9 mouse cellular contexts compared by ENCODE assay signal in the genomic region with DNA sequence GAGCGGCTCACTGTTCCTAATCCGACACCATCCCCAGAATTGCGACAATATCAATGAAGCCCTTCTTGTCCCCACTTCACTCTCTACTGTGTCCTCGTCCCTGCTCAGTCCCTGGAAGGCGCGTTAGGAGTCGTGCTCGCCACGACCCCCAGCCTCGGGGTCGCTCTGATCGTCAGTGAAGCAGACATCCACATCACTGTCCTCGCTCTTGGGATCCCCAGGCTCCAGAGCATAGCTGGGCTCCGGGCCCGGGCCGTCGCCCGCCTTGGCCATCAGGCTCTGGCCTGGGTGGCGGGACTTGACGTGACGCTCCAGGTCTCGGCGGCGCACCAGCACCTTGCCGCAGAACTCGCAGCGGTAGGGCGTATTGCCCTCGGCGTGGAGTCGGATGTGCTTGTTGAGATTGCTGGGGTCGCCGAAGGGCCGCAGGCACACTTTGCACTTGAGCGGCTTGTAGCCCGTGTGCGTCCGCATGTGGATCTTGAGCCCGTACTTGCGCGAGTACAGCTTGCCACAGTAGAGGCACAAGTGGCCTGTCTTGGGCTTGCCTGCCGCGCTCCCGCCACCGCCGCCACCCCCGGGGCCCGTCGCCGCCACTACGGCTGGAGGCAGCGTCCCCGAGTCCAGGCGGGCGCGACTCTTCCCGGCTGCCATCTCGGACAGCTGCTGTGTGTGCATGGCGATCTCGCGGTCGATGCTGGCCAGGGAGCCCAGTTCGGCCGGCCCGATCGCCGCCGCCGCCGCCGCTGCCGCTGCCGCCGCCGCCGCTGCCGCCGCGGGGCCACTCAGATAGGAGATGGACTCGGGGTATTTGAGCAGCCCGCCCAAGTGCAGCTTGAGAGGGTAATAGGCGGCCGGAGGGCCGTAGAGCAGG. TPM values are rescaled to one million over a fixed set of nuclear protein-coding genes. Genes with fewer than 3 reads are reported as not detected.
DNase-seq lines count a peak whose midpoint lies in the region; ATAC-seq lines count a peak whose summit lies in the region.
"Had no signal": no experiment of that assay in that cellular context is flagged by ENCODE, and none has a peak within 500 bp of the region (broad histone marks: within the 10 kb centered on the region; RNA-seq: fewer than 3 reads in every experiment).

No protein-coding gene starts in this region.

- DNase-seq in kidney, adult 11 months, result no peak
- DNase-seq in embryo, embryonic 11 days, result peak; percentile 45
- DNase-seq in layer of hippocampus, postnatal 25 days (ENCODE audit: extremely low spot score in 1 of 2, low spot score in 1 of 2), result no peak
- DNase-seq in layer of hippocampus, adult 9-10 months (ENCODE audit: low spot score), result no peak

- H3K27me3 ChIP-seq in kidney, embryonic 14.5 days (ENCODE audit: control insufficient read depth, insufficient read depth, low read length), result peaks cover 96% of the 10 kb centered on the region
- peaks cover 78% of the 10 kb centered on the region for H3K27me3 ChIP-seq in intestine, embryonic 15.5 days (replicated peaks)
- H3K27me3 ChIP-seq in neural tube, embryonic 12.5 days (replicated peaks), result peaks cover 64% of the 10 kb centered on the region

- H3K9me3 ChIP-seq in kidney, embryonic 14.5 days (ENCODE audit: control insufficient read depth, low read length), result no peaks in the 10 kb centered on the region
- H3K9me3 ChIP-seq in intestine, embryonic 15.5 days, result no peaks in the 10 kb centered on the region
- H3K9me3 ChIP-seq in neural tube, embryonic 12.5 days, result no peaks in the 10 kb centered on the region

- peak overlapping the region; percentile 39 for H3K4me3 ChIP-seq in kidney, embryonic 14.5 days (ENCODE audit: low read length)
- peak overlapping the region; percentile 45 for H3K4me3 ChIP-seq in intestine, embryonic 15.5 days (replicated peaks)
- H3K4me3 ChIP-seq in neural tube, embryonic 12.5 days, result peak overlapping the region; percentile 44

- ATAC-seq in kidney, embryonic 14.5 days (ENCODE audit: low FRiP score, low TSS enrichment), result peak; percentile 8; the same call in 1 of the 2 replicates
- ATAC-seq in intestine, embryonic 15.5 days, result 0 out of 2 replicates have a peak, but pooled peaks have one; percentile 23
- peak; percentile 18; the same call in 1 of the 2 replicates for ATAC-seq in neural tube, embryonic 12.5 days (ENCODE audit: low FRiP score, low read depth)
- ATAC-seq in cerebellum, adult (ENCODE audit: insufficient number of reproducible peaks, low FRiP score, low TSS enrichment), result no peak

- H3K4me2 ChIP-seq in kidney, embryonic 14.5 days (replicated peaks; ENCODE audit: low read depth, low read length), result peak overlapping the region; percentile 48
- peak overlapping the region; percentile 72 for H3K4me2 ChIP-seq in intestine, embryonic 15.5 days (replicated peaks)
- H3K4me2 ChIP-seq in neural tube, embryonic 12.5 days (replicated peaks), result peak overlapping the region; percentile 72

- under 1% methylated on average over 83 of the region's 84 CpGs for WGBS in kidney, embryonic 14.5 days
- WGBS in intestine, embryonic 15.5 days, result under 1% methylated on average over 84 of the region's 84 CpGs
- WGBS in neural tube, embryonic 12.5 days, result 1% methylated on average over 84 of the region's 84 CpGs

- H3K9ac ChIP-seq in kidney, embryonic 14.5 days (ENCODE audit: low read depth, low read length), result no peak overlapping the region
- H3K9ac ChIP-seq in intestine, embryonic 15.5 days, result no peak overlapping the region
- H3K9ac ChIP-seq in neural tube, embryonic 12.5 days, result peak overlapping the region; percentile 59

- H3K27ac ChIP-seq in kidney, embryonic 14.5 days (ENCODE audit: low read depth, low read length), result no peak overlapping the region
- no peak overlapping the region for H3K27ac ChIP-seq in intestine, embryonic 15.5 days
- no peak overlapping the region for H3K27ac ChIP-seq in neural tube, embryonic 12.5 days

- H3K4me1 ChIP-seq in kidney, embryonic 14.5 days (ENCODE audit: control insufficient read depth, insufficient read depth, low read length), result no peaks in the 10 kb centered on the region
- peaks cover 15% of the 10 kb centered on the region for H3K4me1 ChIP-seq in intestine, embryonic 15.5 days (replicated peaks)
- peaks cover 27% of the 10 kb centered on the region for H3K4me1 ChIP-seq in neural tube, embryonic 12.5 days

- no peaks in the 10 kb centered on the region for H3K36me3 ChIP-seq in kidney, embryonic 14.5 days (ENCODE audit: control insufficient read depth, insufficient read depth, low read length)
- H3K36me3 ChIP-seq in intestine, embryonic 15.5 days, result no peaks in the 10 kb centered on the region
- no peaks in the 10 kb centered on the region for H3K36me3 ChIP-seq in neural tube, embryonic 12.5 days

RNA-seq across cellular contexts. Expression of a gene that starts 7.4 kb away (rescaled TPM):
- polyA plus RNA-seq in kidney, embryonic 14.5 days (2014; fragmentation: Nextera tagmentation; extraction: Ambion mirVana), result not detected in 2 replicates
- not detected in 2 replicates for polyA plus RNA-seq in intestine, embryonic 15.5 days (2015; fragmentation: Nextera tagmentation; extraction: Ambion mirVana)
- 12.6 and 13.3 TPM in 2 replicates for polyA plus RNA-seq in neural tube, embryonic 12.5 days (2016; fragmentation: Nextera tagmentation; extraction: Ambion mirVana)
- not detected for total RNA-seq in layer of hippocampus, postnatal 25 days (2021)
- total RNA-seq: hematopoietic stem cell, adult 5-6 weeks had no signal

RNA-seq across cellular contexts. Expression of a gene that starts 49.2 kb away (rescaled TPM):
- 48.4 and 48.9 TPM in 2 replicates for polyA plus RNA-seq in kidney, embryonic 14.5 days (2014; fragmentation: Nextera tagmentation; extraction: Ambion mirVana)
- polyA plus RNA-seq in intestine, embryonic 15.5 days (2015; fragmentation: Nextera tagmentation; extraction: Ambion mirVana), result 36.8 and 37.4 TPM in 2 replicates
- polyA plus RNA-seq in neural tube, embryonic 12.5 days (2016; fragmentation: Nextera tagmentation; extraction: Ambion mirVana), result 67.9 and 71.8 TPM in 2 replicates
- 10 to 100 TPM; 36.7 to 37.7 TPM for total RNA-seq in layer of hippocampus, postnatal 25 days (2021)

Comparison
In these comparisons a context has a peak if more than half of its experiments do, and no peak if none do; other contexts are left out.
1. RNA of a gene that starts 7.4 kb away (polyA plus RNA-seq): 12.6 to 13.3 TPM in neural tube, embryonic 12.5 days; not detected in kidney, embryonic 14.5 days and not detected in intestine, embryonic 15.5 days; every median in the first group is over 10 times any median in the second.
2. Peak in every context shown above with its lines, with median percentiles within 50 percentile points of each other: H3K4me2 ChIP-seq and H3K4me3 ChIP-seq.